Mouse (Mus musculus) thymus, postnatal 36 days (tissue): Measurements from ENCODE around the gene Olfr1390.
"Not testable (repeated sequence)": the region's sequence is repeated elsewhere in the genome, so short reads cannot be mapped to it uniquely, and the experiment has no call there.

Experiments used
- DNase-seq, 2 experiments: peaks; one replicate each; pipeline ENCODE4 v3.0.0; 2022; ENCODE audit warnings: mixed read lengths in 2 of 2

Gene Olfr1390

GRCm38 (mm10) chr11:49334888-49335287 lies at the start of gene Olfr1390:
Olfr1390 (plus strand) TSS chr11:49335188.
- no peak for DNase-seq

- no peak for DNase-seq
These were observed 47.7 kb upstream of the Olfr1390 start for GRCm38 (mm10) chr11:49287251-49287650.

GRCm38 (mm10) chr11:49292777-49293176 lies 42.2 kb upstream of the Olfr1390 start:
- no peak for DNase-seq

GRCm38 (mm10) chr11:49304441-49304840 lies 30.5 kb upstream of the Olfr1390 start, which contains the start of gene Olfr10:
Olfr10 (plus strand) TSS chr11:49304741.
- no peak for DNase-seq

GRCm38 (mm10) chr11:49308547-49308946 lies 26.4 kb upstream of the Olfr1390 start:
- DNase-seq: not testable (repeated sequence)

- DNase-seq: no peak
These were observed 12.5 kb upstream of the Olfr1390 start, which contains the start of gene Olfr1391 for GRCm38 (mm10) chr11:49322442-49322841. Olfr1391 (plus strand) TSS chr11:49322742.

GRCm38 (mm10) chr11:49326726-49327125 lies 8.3 kb upstream of the Olfr1390 start:
- no peak for DNase-seq

- no peak for DNase-seq
These were observed 5.3 kb upstream of the Olfr1390 start for GRCm38 (mm10) chr11:49329686-49330085.

- no peak for DNase-seq
These were observed 2.3 kb downstream of the Olfr1390 start for GRCm38 (mm10) chr11:49337150-49337832.

- DNase-seq: no peak
These were observed 48.1 kb downstream of the Olfr1390 start for GRCm38 (mm10) chr11:49383133-49383532.

- DNase-seq: not testable (repeated sequence)
These were observed 51.1 kb downstream of the Olfr1390 start for GRCm38 (mm10) chr11:49386118-49386517.
